Mouse (Mus musculus): ENCODE data around the gene Thap2. TPM values are rescaled to one million over a fixed set of nuclear protein-coding genes. Genes with fewer than 3 reads are reported as not detected.

The Thap2 gene
- polyA plus RNA-seq, 1 experiment from 2014 or later = 18.2 TPM

DNA sequence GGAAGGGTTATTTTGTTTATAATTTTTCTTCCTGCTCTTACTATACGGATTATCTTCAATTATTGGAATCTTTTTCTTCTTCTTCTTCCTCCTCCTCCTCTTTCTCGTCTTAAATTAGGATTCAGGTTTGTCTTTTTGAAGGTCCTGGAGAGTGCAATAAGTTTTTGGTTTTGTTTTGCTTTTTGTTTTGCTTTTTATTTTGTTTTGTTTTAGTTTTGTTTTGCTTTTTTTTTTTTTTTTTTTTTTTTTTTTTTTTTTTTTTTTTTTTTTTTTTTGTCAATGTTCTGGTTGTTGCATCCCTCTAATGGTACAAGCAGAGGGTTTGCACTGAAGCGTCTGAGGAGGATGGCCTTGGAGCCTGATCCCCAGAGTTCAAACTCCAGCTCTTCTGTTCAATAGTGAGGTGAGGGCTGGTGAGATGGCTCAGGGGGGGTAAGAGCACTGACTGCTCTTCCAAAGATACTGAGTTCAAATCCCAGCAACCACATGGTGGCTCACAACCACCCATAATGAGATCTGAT lies 55.2 kb downstream of the Thap2 start:
- Histone ChIP-seq H3K4me3 (ENCODE audit: low read depth, low read length) (no peak overlapping the region), H3K36me3 (ENCODE audit: control insufficient read depth, insufficient read depth, low read length) (no peaks in the 10 kb centered on the region), H3K4me1 (ENCODE audit: control insufficient read depth, insufficient read depth, low read length) (no peaks in the 10 kb centered on the region), H3K9ac (ENCODE audit: low read depth, low read length) (no peak overlapping the region), H3K27me3 (ENCODE audit: control insufficient read depth, insufficient read depth, low read length) (no peaks in the 10 kb centered on the region), H3K27ac (ENCODE audit: low read depth, low read length) (no peak overlapping the region), H3K4me2 (no peak overlapping the region), H3K9me3 (replicated peaks; ENCODE audit: control insufficient read depth, low read length) (no peaks in the 10 kb centered on the region)
- ATAC-seq (replicated peaks; ENCODE audit: insufficient number of reproducible peaks, low FRiP score, low TSS enrichment) = no peak
- WGBS (ENCODE audit: insufficient replicate concordance) = 82% methylated on average over 3 of the region's 3 CpGs

DNA sequence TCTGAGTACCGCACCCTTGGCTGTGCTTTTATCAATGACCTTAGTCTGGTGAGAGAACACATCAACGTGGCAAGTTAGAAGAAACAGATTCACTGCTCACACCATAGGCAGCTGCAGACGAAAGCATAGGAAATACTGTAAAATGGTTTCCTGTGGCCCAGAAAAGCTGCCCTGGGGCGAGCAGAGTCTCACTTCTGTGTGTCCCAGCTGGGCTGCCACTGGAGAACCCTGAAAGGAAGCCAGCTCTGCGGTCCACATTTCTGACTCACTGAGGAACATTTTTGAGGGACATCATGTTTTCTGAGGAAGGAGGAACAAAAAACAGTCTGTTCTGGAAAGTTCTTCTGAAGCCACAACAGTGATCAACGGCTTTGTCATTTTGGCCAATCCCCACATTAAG lies 55.7 kb downstream of the Thap2 start:
- no peak overlapping the region for H3K4me2 ChIP-seq
- H3K9me3 ChIP-seq (replicated peaks; ENCODE audit: control insufficient read depth, low read length) = no peaks in the 10 kb centered on the region
- H3K27ac ChIP-seq (ENCODE audit: low read depth, low read length) = no peak overlapping the region
- ATAC-seq (replicated peaks; ENCODE audit: insufficient number of reproducible peaks, low FRiP score, low TSS enrichment) = no peak
- WGBS (ENCODE audit: insufficient replicate concordance) = 65% methylated on average over 6 of the region's 6 CpGs
- no peak overlapping the region for H3K9ac ChIP-seq (ENCODE audit: low read depth, low read length)
- H3K4me1 ChIP-seq (ENCODE audit: control insufficient read depth, insufficient read depth, low read length) = no peaks in the 10 kb centered on the region
- H3K27me3 ChIP-seq (ENCODE audit: control insufficient read depth, insufficient read depth, low read length) = no peaks in the 10 kb centered on the region
- H3K36me3 ChIP-seq (ENCODE audit: control insufficient read depth, insufficient read depth, low read length) = no peaks in the 10 kb centered on the region
- H3K4me3 ChIP-seq (ENCODE audit: low read depth, low read length) = no peak overlapping the region

DNA sequence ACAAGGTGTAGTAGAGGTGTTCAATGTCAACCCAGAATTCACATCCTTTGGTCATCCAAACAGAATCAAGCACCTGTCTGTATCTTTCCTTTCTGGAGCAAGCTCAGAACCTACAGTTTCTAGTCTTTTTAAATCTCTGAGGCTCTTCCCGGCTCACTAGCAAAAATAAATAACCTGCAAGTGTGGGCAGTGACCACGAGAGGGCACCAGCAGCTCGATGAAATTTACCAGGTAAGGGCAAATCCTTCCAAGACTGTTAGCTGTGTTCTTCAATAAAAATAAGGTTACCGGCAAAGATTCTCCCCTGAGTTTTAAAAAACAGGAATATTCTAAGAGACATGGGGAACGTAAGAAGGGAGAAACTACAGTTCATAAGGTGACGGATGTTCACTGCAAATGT lies 60.9 kb downstream of the Thap2 start:
- WGBS (ENCODE audit: insufficient replicate concordance) = 7% methylated on average over 6 of the region's 6 CpGs
- no peak for ATAC-seq (replicated peaks; ENCODE audit: insufficient number of reproducible peaks, low FRiP score, low TSS enrichment)

DNA sequence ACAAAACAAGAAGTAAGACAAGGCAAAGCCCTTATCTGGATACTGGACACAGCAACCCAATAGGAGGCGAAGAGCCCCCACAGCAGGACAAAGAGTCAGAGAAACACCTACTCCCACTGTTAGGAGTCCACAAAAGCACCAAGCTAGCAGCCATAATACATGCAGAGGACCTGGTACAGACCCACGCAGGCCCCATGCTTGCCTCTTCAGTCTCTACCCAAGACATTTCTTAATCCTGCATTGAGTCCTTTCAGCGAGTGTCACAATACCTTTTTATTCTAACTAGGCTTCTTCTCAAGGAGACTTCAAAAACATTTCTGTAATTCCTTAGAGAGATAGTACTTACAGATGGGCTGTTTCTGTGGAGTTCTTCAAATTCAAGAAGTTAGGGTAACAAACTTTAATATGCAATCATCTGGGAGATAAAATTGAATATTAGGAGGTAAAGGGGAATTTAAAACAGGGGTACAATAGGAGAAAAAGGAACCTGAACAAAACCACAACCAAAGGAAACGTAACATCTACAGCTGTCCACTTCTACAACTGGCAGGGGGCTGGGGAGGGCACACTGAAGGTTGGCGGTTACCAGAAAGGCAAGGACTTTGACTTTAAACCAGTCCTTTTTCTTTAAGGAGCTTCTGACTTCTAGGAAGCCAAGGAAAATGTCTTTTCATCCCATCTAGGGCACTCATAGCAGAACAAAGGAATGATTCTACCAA lies 62.8 kb downstream of the Thap2 start:
- Histone ChIP-seq H3K27me3 (ENCODE audit: control insufficient read depth, insufficient read depth, low read length) (no peaks in the 10 kb centered on the region), H3K4me2 (no peak overlapping the region), H3K4me1 (ENCODE audit: control insufficient read depth, insufficient read depth, low read length) (0 out of 2 replicates have a peak, but pooled peaks cover 2% of the 10 kb centered on the region), H3K36me3 (ENCODE audit: control insufficient read depth, insufficient read depth, low read length) (no peaks in the 10 kb centered on the region), H3K9ac (ENCODE audit: low read depth, low read length) (no peak overlapping the region), H3K4me3 (ENCODE audit: low read depth, low read length) (no peak overlapping the region), H3K27ac (ENCODE audit: low read depth, low read length) (no peak overlapping the region), H3K9me3 (replicated peaks; ENCODE audit: control insufficient read depth, low read length) (no peaks in the 10 kb centered on the region)
- no peak for ATAC-seq (replicated peaks; ENCODE audit: insufficient number of reproducible peaks, low FRiP score, low TSS enrichment)
- 79% methylated on average over 5 of the region's 5 CpGs for WGBS (ENCODE audit: insufficient replicate concordance)

More for the DNA sequence above, 60.9 kb downstream of the Thap2 start:
- Histone ChIP-seq H3K36me3 (ENCODE audit: control insufficient read depth, insufficient read depth, low read length) (no peaks in the 10 kb centered on the region), H3K4me3 (ENCODE audit: low read depth, low read length) (no peak overlapping the region), H3K27ac (ENCODE audit: low read depth, low read length) (no peak overlapping the region), H3K27me3 (ENCODE audit: control insufficient read depth, insufficient read depth, low read length) (no peaks in the 10 kb centered on the region), H3K9ac (ENCODE audit: low read depth, low read length) (no peak overlapping the region), H3K9me3 (replicated peaks; ENCODE audit: control insufficient read depth, low read length) (no peaks in the 10 kb centered on the region), H3K4me1 (ENCODE audit: control insufficient read depth, insufficient read depth, low read length) (no peaks in the 10 kb centered on the region), H3K4me2 (no peak overlapping the region)

Other genes starting within 250 kb of the Thap2 start
- gene Tph2, start 199.4 kb downstream of the Thap2 start, polyA plus RNA-seq (2014; fragmentation: Nextera tagmentation; extraction: Ambion mirVana) = not detected in 2 replicates
- gene Tbc1d15, start 133.0 kb downstream of the Thap2 start, polyA plus RNA-seq (2014; fragmentation: Nextera tagmentation; extraction: Ambion mirVana) = 38.0 and 41.1 TPM in 2 replicates
- 10.1 and 10.3 TPM in 2 replicates for gene Rab21, start 68.8 kb downstream of the Thap2 start, polyA plus RNA-seq (2014; fragmentation: Nextera tagmentation; extraction: Ambion mirVana)
- 21.3 and 22.3 TPM in 2 replicates for gene Tmem19, start 21.9 kb downstream of the Thap2 start, polyA plus RNA-seq (2014; fragmentation: Nextera tagmentation; extraction: Ambion mirVana)
- gene Zfc3h1, start 516 bp upstream of the Thap2 start, polyA plus RNA-seq (2014; fragmentation: Nextera tagmentation; extraction: Ambion mirVana) = 19.7 and 22.8 TPM in 2 replicates
- gene A930009A15Rik, start 185.5 kb upstream of the Thap2 start, polyA plus RNA-seq (2014; fragmentation: Nextera tagmentation; extraction: Ambion mirVana) = not detected in 2 replicates
- gene Lgr5, start 203.3 kb upstream of the Thap2 start, polyA plus RNA-seq (2014; fragmentation: Nextera tagmentation; extraction: Ambion mirVana) = 0.62 and 0.66 TPM in 2 replicates

All from heart, embryonic 11.5 days (tissue).